Mouse (Mus musculus) midbrain, embryonic 15.5 days (tissue): ENCODE data around the gene Trpc6. TPM values are rescaled to one million over a fixed set of nuclear protein-coding genes. Genes with fewer than 3 reads are reported as not detected.
A peak's percentile ranks its signal among the peaks of the same experiment; 100 is the strongest.

Source experiments
- ATAC-seq: fragments of 200-750 bp; cut with Nextera tagmentation; replicated peaks from 2 replicates; pipeline ENCODE4 v1.8.0; 2017; ENCODE audit warnings: moderate TSS enrichment
- H3K27ac ChIP-seq: fragments of 300-500 bp; sonication (generic); 2 replicates; pipeline ENCODE4 v1.5.1; 2015; ENCODE audit warnings: mild to moderate bottlenecking, inconsistent platforms
- H3K27me3 ChIP-seq: fragments of 300-500 bp; sonication (generic); replicated peaks from 2 replicates; pipeline ENCODE4 v1.6.1; 2015; ENCODE audit warnings: inconsistent platforms
- H3K36me3 ChIP-seq: fragments of 300-500 bp; sonication (generic); replicated peaks from 2 replicates; pipeline ENCODE4 v1.6.1; 2015; ENCODE audit warnings: inconsistent platforms
- H3K4me1 ChIP-seq: fragments of 300-500 bp; sonication (generic); 2 replicates; pipeline ENCODE4 v1.6.1; 2015; ENCODE audit warnings: inconsistent platforms
- H3K4me2 ChIP-seq: fragments of 300-500 bp; sonication (generic); 2 replicates; pipeline ENCODE4 v1.6.1; 2015; ENCODE audit warnings: inconsistent platforms, mild to moderate bottlenecking, moderate library complexity
- H3K4me3 ChIP-seq: fragments of 300-500 bp; sonication (generic); 2 replicates; pipeline ENCODE4 v1.5.1; 2015; ENCODE audit warnings: mild to moderate bottlenecking, inconsistent platforms
- H3K9ac ChIP-seq: fragments of 300-500 bp; sonication (generic); 2 replicates; pipeline ENCODE4 v1.6.1; 2015; ENCODE audit warnings: mild to moderate bottlenecking, inconsistent platforms
- H3K9me3 ChIP-seq: fragments of 300-500 bp; sonication (generic); 2 replicates; pipeline ENCODE4 v1.6.1; 2016; ENCODE audit warnings: inconsistent platforms
- WGBS: fragments of 180-500 bp; shearing (Covaris S2); methylation state at CpG from one replicate; pipeline ENCODE4 v1.1.7; 2015; ENCODE audit warnings: mixed read lengths; 5-methylcytosine and 5-hydroxymethylcytosine counted together
- polyA plus RNA-seq: library from polyadenylated mRNA; unstranded; fragments of >200 nt; fragmentation: Nextera tagmentation; extraction: Ambion mirVana; gene quantifications from 2 replicates; pipeline ENCODE4 v1.2.1, GENCODE M21; 2015

Trpc6 gene
- polyA plus RNA-seq, 1 experiment from 2014 or later: 0.94 TPM

- H3K9me3 ChIP-seq: no peaks in the 10 kb centered on the region
- H3K4me2 ChIP-seq: no peak overlapping the region
- 77% methylated on average over 2 of the region's 2 CpGs for WGBS
- ATAC-seq: no peak
- H3K27ac ChIP-seq: no peak overlapping the region
- no peaks in the 10 kb centered on the region for H3K4me1 ChIP-seq
- no peaks in the 10 kb centered on the region for H3K36me3 ChIP-seq
- H3K27me3 ChIP-seq: no peaks in the 10 kb centered on the region
- no peak overlapping the region for H3K4me3 ChIP-seq
- H3K9ac ChIP-seq: no peak overlapping the region
Measured at GRCm38 (mm10) chr9:8693177-8693576, 149.2 kb downstream of the Trpc6 start.

GRCm38 (mm10) chr9:8700669-8701068 is 156.7 kb downstream of the Trpc6 start:
- Histone ChIP-seq H3K9ac (no peak overlapping the region), H3K4me2 (no peak overlapping the region), H3K9me3 (no peaks in the 10 kb centered on the region), H3K27me3 (no peaks in the 10 kb centered on the region), H3K4me1 (no peaks in the 10 kb centered on the region), H3K4me3 (no peak overlapping the region), H3K27ac (no peak overlapping the region), H3K36me3 (no peaks in the 10 kb centered on the region)
- ATAC-seq: peak; percentile 93; the same call in 1 of the 2 replicates
- WGBS: 27% methylated on average over 5 of the region's 5 CpGs

GRCm38 (mm10) chr9:8703516-8703915 is 159.6 kb downstream of the Trpc6 start:
- no peak overlapping the region for H3K9ac ChIP-seq

GRCm38 (mm10) chr9:8703956-8704355 is 160.0 kb downstream of the Trpc6 start:
- Histone ChIP-seq H3K36me3 (no peaks in the 10 kb centered on the region), H3K4me1 (no peaks in the 10 kb centered on the region), H3K27me3 (no peaks in the 10 kb centered on the region), H3K27ac (no peak overlapping the region), H3K9me3 (no peaks in the 10 kb centered on the region), H3K4me2 (no peak overlapping the region), H3K4me3 (no peak overlapping the region), H3K9ac (no peak overlapping the region)
- 70% methylated on average over 5 of the region's 5 CpGs for WGBS
- no peak for ATAC-seq

More at GRCm38 (mm10) chr9:8703516-8703915, 159.6 kb downstream of the Trpc6 start:
- H3K4me1 ChIP-seq: no peaks in the 10 kb centered on the region
- H3K9me3 ChIP-seq: no peaks in the 10 kb centered on the region
- no peaks in the 10 kb centered on the region for H3K27me3 ChIP-seq
- no peak overlapping the region for H3K4me2 ChIP-seq
- H3K27ac ChIP-seq: no peak overlapping the region
- ATAC-seq: no peak
- no peaks in the 10 kb centered on the region for H3K36me3 ChIP-seq
- no peak overlapping the region for H3K4me3 ChIP-seq
- WGBS: 79% methylated on average over 1 of the region's 1 CpGs

- H3K27ac ChIP-seq: no peak overlapping the region
- no peak overlapping the region for H3K9ac ChIP-seq
- H3K4me1 ChIP-seq: no peaks in the 10 kb centered on the region
- H3K36me3 ChIP-seq: no peaks in the 10 kb centered on the region
- H3K27me3 ChIP-seq: no peaks in the 10 kb centered on the region
- ATAC-seq: no peak
- WGBS: 86% methylated on average over 3 of the region's 3 CpGs
- H3K4me2 ChIP-seq: no peak overlapping the region
- H3K4me3 ChIP-seq: no peak overlapping the region
- H3K9me3 ChIP-seq: no peaks in the 10 kb centered on the region
Measured at GRCm38 (mm10) chr9:8710052-8710739, 166.3 kb downstream of the Trpc6 start.

- no peak overlapping the region for H3K27ac ChIP-seq
- no peak overlapping the region for H3K4me2 ChIP-seq
- no peak for ATAC-seq
- no peaks in the 10 kb centered on the region for H3K36me3 ChIP-seq
- H3K9ac ChIP-seq: no peak overlapping the region
- no peaks in the 10 kb centered on the region for H3K9me3 ChIP-seq
- H3K27me3 ChIP-seq: no peaks in the 10 kb centered on the region
- H3K4me3 ChIP-seq: no peak overlapping the region
- no peaks in the 10 kb centered on the region for H3K4me1 ChIP-seq
- 56% methylated on average over 1 of the region's 1 CpGs for WGBS
Measured at GRCm38 (mm10) chr9:8719017-8719416, 175.1 kb downstream of the Trpc6 start.

- no peaks in the 10 kb centered on the region for H3K36me3 ChIP-seq
- no peak overlapping the region for H3K27ac ChIP-seq
- H3K4me3 ChIP-seq: no peak overlapping the region
- H3K9ac ChIP-seq: no peak overlapping the region
- H3K4me1 ChIP-seq: no peaks in the 10 kb centered on the region
- no peak overlapping the region for H3K4me2 ChIP-seq
- ATAC-seq: no peak
- H3K9me3 ChIP-seq: no peaks in the 10 kb centered on the region
- WGBS: 83% methylated on average over 3 of the region's 3 CpGs
- no peaks in the 10 kb centered on the region for H3K27me3 ChIP-seq
Measured at GRCm38 (mm10) chr9:8729056-8729455, 185.1 kb downstream of the Trpc6 start.
